Mouse (Mus musculus): ENCODE measurements around the gene Cyp2d22.

DNA sequence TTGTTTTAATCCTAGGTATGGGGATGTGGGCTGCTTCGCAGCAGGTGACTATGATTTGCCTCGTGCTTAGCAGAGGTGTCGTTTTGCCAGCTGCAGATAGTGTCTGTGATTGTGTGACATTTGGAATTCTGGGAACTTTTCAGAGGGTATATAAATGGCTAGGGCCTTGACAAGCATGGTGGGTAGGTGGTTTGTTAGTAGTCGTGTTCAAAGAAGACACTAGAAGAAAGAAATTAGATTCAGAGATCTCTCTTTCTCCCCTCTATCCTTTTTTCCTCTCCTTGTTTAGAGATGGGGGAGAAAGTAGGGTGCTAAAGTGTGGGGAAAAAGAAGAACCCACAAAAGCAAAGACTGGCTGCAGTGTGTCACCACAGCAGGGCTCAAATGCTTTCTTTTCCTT, 11.9 kb downstream of the Cyp2d22 start:
- TF ChIP-seq CTCF (IDR thresholded peaks at IDR 0.05; ENCODE audit: extremely low read depth, insufficient read length, insufficient replicate concordance, low read depth, low read length) (no peak), POLR2A (IDR thresholded peaks at IDR 0.05; ENCODE audit: low read depth, low read length) (no peak)

Data from small intestine, adult 2 months (tissue).